Mouse (Mus musculus) midbrain, embryonic 14.5 days (tissue): Measurements from ENCODE around the gene Aoc1. TPM values are rescaled to one million over a fixed set of nuclear protein-coding genes. Genes with fewer than 3 reads are reported as not detected.
"Not testable (repeated sequence)": the region's sequence is repeated elsewhere in the genome, so short reads cannot be mapped to it uniquely, and the experiment has no call there.

Experiments used
- ATAC-seq: fragments of 200-750 bp; cut with Nextera tagmentation; 2 replicates; pipeline ENCODE4 v1.8.0; 2017; ENCODE audit warnings: moderate number of reproducible peaks, moderate library complexity; ENCODE audit not compliant: low FRiP score, low TSS enrichment
- DNase-seq: peaks from one replicate; pipeline ENCODE4 v3.0.0-alpha.2; 2015
- H3K27ac ChIP-seq: fragments of 300-500 bp; sonication (generic); replicated peaks from 2 replicates; pipeline ENCODE4 v1.5.1; 2014; ENCODE audit warnings: mild to moderate bottlenecking, low read depth, low read length, moderate library complexity
- H3K27me3 ChIP-seq: fragments of 300-500 bp; sonication (generic); 2 replicates; pipeline ENCODE4 v1.6.1; 2014; ENCODE audit warnings: low read length, control low read depth, mixed read lengths; ENCODE audit not compliant: control insufficient read depth, insufficient read depth
- H3K36me3 ChIP-seq: fragments of 300-500 bp; sonication (generic); 2 replicates; pipeline ENCODE4 v1.6.1; 2014; ENCODE audit warnings: low read length, control low read depth; ENCODE audit not compliant: control insufficient read depth, insufficient read depth
- H3K4me1 ChIP-seq: fragments of 300-500 bp; sonication (generic); 2 replicates; pipeline ENCODE4 v1.6.1; 2014; ENCODE audit warnings: mild to moderate bottlenecking, antibody characterized with exemption, low read length, control low read depth; ENCODE audit not compliant: control insufficient read depth, insufficient read depth
- H3K4me2 ChIP-seq: fragments of 300-500 bp; sonication (generic); 2 replicates; pipeline ENCODE4 v1.6.1; 2014; ENCODE audit warnings: mild to moderate bottlenecking, low read length, moderate library complexity
- H3K4me3 ChIP-seq: fragments of 300-500 bp; sonication (generic); replicated peaks from 2 replicates; pipeline ENCODE4 v1.5.1; 2014; ENCODE audit warnings: low read depth, low read length
- H3K9ac ChIP-seq: fragments of 300-500 bp; sonication (generic); replicated peaks from 2 replicates; pipeline ENCODE4 v1.6.1; 2014; ENCODE audit warnings: mild to moderate bottlenecking, low read length, moderate library complexity
- H3K9me3 ChIP-seq: fragments of 300-500 bp; sonication (generic); 2 replicates; pipeline ENCODE4 v1.6.1; 2016; ENCODE audit warnings: low read length, control low read depth, mixed read lengths; ENCODE audit not compliant: control insufficient read depth
- WGBS: fragments of 180-500 bp; shearing (Covaris S2); extraction: QIAGEN DNeasy Blood & Tissue Kit; methylation state at CpG from one replicate; pipeline ENCODE4 v1.1.7; 2014; 5-methylcytosine and 5-hydroxymethylcytosine counted together
- polyA plus RNA-seq: library from polyadenylated mRNA; unstranded; fragments of >200 nt; fragmentation: Nextera tagmentation; extraction: Ambion mirVana; gene quantifications from 2 replicates; pipeline ENCODE4 v1.2.1, GENCODE M21; 2014

Gene Aoc1
- polyA plus RNA-seq, 1 experiment from 2014 or later: not detected

DNA sequence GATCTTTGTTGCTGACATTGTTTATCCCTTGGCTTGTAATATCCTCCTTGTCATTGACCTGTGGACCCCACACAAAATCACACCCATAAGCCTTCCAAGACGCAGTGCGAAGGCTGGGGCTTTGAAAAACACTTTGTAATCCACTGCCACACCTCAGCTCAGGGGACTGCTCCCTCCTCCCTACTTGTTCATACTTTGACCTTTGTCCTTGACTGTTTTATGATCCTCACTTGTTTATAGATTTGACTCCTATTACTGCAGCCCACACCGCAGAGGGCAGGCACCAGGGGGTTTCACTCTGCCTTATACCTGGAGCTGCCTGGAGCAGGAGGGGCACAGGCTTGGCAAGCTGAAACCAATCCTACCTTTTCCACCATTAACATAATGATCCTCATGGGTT, 8.0 kb upstream of the Aoc1 start:
- 52% methylated on average over 3 of the region's 3 CpGs for WGBS
- ATAC-seq (no peak), DNase-seq (no peak)
- peaks cover 7% of the 10 kb centered on the region for H3K4me1 ChIP-seq
- H3K27me3 ChIP-seq: no peaks in the 10 kb centered on the region
- no peaks in the 10 kb centered on the region for H3K36me3 ChIP-seq
- no peak overlapping the region for H3K9ac ChIP-seq
- no peaks in the 10 kb centered on the region for H3K9me3 ChIP-seq
- H3K4me3 ChIP-seq: no peak overlapping the region
- no peak overlapping the region for H3K4me2 ChIP-seq
- no peak overlapping the region for H3K27ac ChIP-seq

- Histone ChIP-seq H3K4me3 (no peak overlapping the region), H3K9me3 (no peaks in the 10 kb centered on the region), H3K36me3 (no peaks in the 10 kb centered on the region), H3K27ac (no peak overlapping the region), H3K4me2 (no peak overlapping the region), H3K4me1 (peaks cover 7% of the 10 kb centered on the region), H3K27me3 (no peaks in the 10 kb centered on the region), H3K9ac (no peak overlapping the region)
- DNase-seq (no peak), ATAC-seq (no peak)
- WGBS: 91% methylated on average over 1 of the region's 1 CpGs
Measured at GRCm38 (mm10) chr6:48865152-48865745, 7.4 kb upstream of the Aoc1 start.

- not testable (repeated sequence) for H3K4me3 ChIP-seq, H3K9me3 ChIP-seq, ATAC-seq, H3K27me3 ChIP-seq, H3K27ac ChIP-seq, H3K4me1 ChIP-seq, H3K4me2 ChIP-seq, H3K36me3 ChIP-seq, H3K9ac ChIP-seq
- peak; percentile 71 for DNase-seq
- WGBS: 6% methylated on average over 1 of the region's 1 CpGs
Measured at GRCm38 (mm10) chr6:48866355-48866950, 6.2 kb upstream of the Aoc1 start.

DNA sequence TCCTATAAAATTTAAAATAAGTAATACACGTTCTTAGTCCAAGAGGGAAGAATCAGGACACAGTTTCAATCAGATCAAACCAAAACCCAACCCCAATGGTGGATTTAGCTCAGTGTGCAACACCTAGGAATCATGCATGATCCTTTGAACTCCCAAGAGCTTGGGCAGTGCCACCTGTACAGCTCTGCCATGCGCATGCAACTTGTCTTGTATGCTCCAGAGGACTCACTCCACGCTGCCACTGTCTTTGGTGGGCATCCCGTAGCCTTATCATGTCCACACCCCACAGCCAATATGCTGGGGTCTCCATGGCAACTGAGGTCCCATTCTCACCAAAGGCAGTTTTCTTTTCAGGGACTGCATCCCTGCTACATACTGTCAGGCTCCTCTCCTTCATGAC, 5.5 kb upstream of the Aoc1 start:
- peak; percentile 32 for DNase-seq
- Histone ChIP-seq H3K9me3 (no peaks in the 10 kb centered on the region), H3K4me2 (no peak overlapping the region), H3K9ac (no peak overlapping the region), H3K4me1 (peaks cover 7% of the 10 kb centered on the region), H3K27me3 (no peaks in the 10 kb centered on the region), H3K27ac (peak overlapping the region; percentile 45; the same call in 1 of the 2 replicates), H3K4me3 (no peak overlapping the region), H3K36me3 (no peaks in the 10 kb centered on the region)
- ATAC-seq: no peak; the same call in 1 of the 2 replicates
- 14% methylated on average over 4 of the region's 4 CpGs for WGBS

DNA sequence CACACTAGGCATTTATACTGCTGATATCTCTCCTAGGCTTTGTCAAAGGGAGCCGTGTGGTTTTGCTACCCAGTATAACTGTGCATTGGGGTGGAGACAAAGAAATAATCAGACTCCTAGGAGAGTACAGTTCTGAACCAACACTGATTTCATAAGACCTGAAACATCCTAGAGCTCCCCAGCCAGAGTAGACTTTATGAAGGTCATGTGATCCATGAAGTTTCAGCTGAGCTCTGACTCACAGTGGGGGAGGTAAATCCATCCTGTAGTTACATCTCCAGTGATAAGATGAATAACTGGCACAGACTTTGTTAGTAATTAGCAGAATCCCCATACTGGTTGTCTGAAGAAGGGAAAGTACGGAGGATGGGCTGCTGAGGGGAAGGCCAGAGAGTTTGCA, 2.9 kb upstream of the Aoc1 start:
- Histone ChIP-seq H3K4me1 (peaks cover 7% of the 10 kb centered on the region), H3K27ac (no peak overlapping the region), H3K4me2 (no peak overlapping the region), H3K4me3 (no peak overlapping the region), H3K9me3 (no peaks in the 10 kb centered on the region), H3K36me3 (no peaks in the 10 kb centered on the region), H3K9ac (no peak overlapping the region), H3K27me3 (no peaks in the 10 kb centered on the region)
- 91% methylated on average over 2 of the region's 2 CpGs for WGBS
- DNase-seq (no peak), ATAC-seq (no peak)

GRCm38 (mm10) chr6:48874576-48874975, 1.9 kb downstream of the Aoc1 start:
- H3K36me3 ChIP-seq: no peaks in the 10 kb centered on the region
- no peaks in the 10 kb centered on the region for H3K4me1 ChIP-seq
- no peaks in the 10 kb centered on the region for H3K9me3 ChIP-seq
- no peak for DNase-seq
- no peak overlapping the region for H3K4me3 ChIP-seq
- no peak for ATAC-seq
- no peak overlapping the region for H3K27ac ChIP-seq
- WGBS: 87% methylated on average over 4 of the region's 4 CpGs
- H3K4me2 ChIP-seq: no peak overlapping the region
- no peaks in the 10 kb centered on the region for H3K27me3 ChIP-seq
- H3K9ac ChIP-seq: no peak overlapping the region

GRCm38 (mm10) chr6:48875515-48875914, 2.8 kb downstream of the Aoc1 start:
- Histone ChIP-seq H3K4me1 (no peaks in the 10 kb centered on the region), H3K36me3 (no peaks in the 10 kb centered on the region), H3K27me3 (no peaks in the 10 kb centered on the region), H3K4me3 (no peak overlapping the region), H3K27ac (no peak overlapping the region), H3K9me3 (no peaks in the 10 kb centered on the region), H3K9ac (no peak overlapping the region), H3K4me2 (no peak overlapping the region)
- WGBS: 83% methylated on average over 6 of the region's 6 CpGs
- DNase-seq (no peak), ATAC-seq (no peak)

GRCm38 (mm10) chr6:48876510-48877135, 3.9 kb downstream of the Aoc1 start:
- Histone ChIP-seq H3K9me3 (no peaks in the 10 kb centered on the region), H3K9ac (no peak overlapping the region), H3K27ac (no peak overlapping the region), H3K4me2 (no peak overlapping the region), H3K36me3 (no peaks in the 10 kb centered on the region), H3K4me1 (no peaks in the 10 kb centered on the region), H3K27me3 (no peaks in the 10 kb centered on the region), H3K4me3 (no peak overlapping the region)
- DNase-seq (no peak), ATAC-seq (no peak)
- WGBS: 55% methylated on average over 5 of the region's 5 CpGs

DNA sequence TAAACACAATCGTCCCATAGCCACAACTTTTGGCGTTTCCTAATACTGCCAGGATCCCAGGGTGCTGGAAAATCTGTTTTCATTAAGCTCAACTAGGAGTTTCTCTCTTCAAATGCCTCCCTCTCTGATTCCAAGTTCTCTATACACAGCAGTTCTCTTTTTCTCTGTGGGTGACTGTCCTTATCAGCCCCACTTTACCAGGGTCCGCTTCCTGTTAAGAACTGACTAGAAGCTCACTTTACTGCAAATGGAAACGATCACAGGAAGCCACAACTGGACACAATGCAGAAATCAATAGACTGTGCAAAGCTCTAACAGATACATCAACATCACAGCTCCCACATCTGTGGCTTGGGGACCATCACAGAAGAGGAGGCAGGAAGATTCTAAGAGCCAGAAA, 21.5 kb downstream of the Aoc1 start:
- H3K9ac ChIP-seq: no peak overlapping the region
- H3K27ac ChIP-seq: no peak overlapping the region
- 84% methylated on average over 4 of the region's 4 CpGs for WGBS
- H3K27me3 ChIP-seq: no peaks in the 10 kb centered on the region
- no peaks in the 10 kb centered on the region for H3K36me3 ChIP-seq
- H3K4me2 ChIP-seq: no peak overlapping the region
- no peaks in the 10 kb centered on the region for H3K9me3 ChIP-seq
- H3K4me3 ChIP-seq: no peak overlapping the region
- ATAC-seq (no peak), DNase-seq (no peak)
- H3K4me1 ChIP-seq: no peaks in the 10 kb centered on the region
